Mouse (Mus musculus) T-helper 1 cell (primary cell): Measurements from ENCODE around the gene Olfr420.

Source experiments
- in situ Hi-C: fragments of 300-600 bp; cut with MboI, MseI; formaldehyde crosslinking; loops from one replicate; pipeline ENCODE4 v1.15.1; 2025; ENCODE audit warnings: high pct_unique_total_duplicates

The Olfr420 gene

GRCm38 (mm10) chr1:174155333-174155732, at the start of gene Olfr420:
Gene Olfr420 (plus strand): TSS chr1:174155633.
- in situ Hi-C loops: no loop called here

DNA sequence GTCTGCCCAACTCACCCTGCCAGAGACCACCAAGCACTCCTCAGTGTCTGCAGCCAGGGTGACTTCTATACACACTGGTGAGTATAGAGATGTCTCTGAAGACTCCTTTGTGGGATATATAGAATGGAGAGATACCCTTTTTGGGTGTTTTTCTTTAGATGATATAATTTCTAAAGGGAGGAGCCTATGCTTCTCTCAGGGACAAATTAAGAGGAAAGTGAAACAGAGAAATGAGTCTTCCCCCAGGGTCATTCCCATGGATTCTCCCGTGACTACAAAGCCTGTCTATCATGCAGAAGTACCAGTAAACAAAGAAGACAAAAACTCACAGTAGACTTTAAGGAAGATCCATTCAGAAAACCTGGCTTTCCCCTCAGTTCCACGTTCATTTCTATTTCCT, 34.4 kb upstream of the Olfr420 start, which contains the start of gene Olfr231:
TSS of gene Olfr231 (minus strand) at position 101 of the 400 bp plus-strand sequence.
- in situ Hi-C loops: no loop called here

GRCm38 (mm10) chr1:174131217-174131616, 24.2 kb upstream of the Olfr420 start, which contains the start of gene Olfr424:
Gene Olfr424 (plus strand): TSS chr1:174131517.
- in situ Hi-C loops: no loop called here

DNA sequence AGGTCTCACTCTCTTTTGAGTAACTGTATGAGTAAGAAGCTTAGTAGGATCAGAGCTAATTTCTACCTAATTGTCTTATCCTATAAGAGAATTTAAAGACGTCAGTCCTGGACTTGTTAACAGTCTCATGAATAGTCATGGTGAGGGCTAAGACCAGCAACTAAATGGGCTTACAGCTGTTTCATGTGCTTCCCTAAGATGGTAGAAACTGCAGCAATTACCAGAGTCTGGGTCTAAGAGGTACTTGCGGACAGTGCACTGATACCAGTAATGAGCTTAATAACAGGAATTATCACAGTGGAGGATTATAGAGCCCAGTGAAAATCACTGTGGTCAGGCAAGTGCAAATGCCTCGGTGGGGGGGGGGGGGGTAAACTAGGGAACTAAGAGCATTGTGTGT, 23.4 kb upstream of the Olfr420 start:
- in situ Hi-C loops: no loop called here

GRCm38 (mm10) chr1:174141384-174141783, 14.0 kb upstream of the Olfr420 start:
- in situ Hi-C loops: no loop called here

GRCm38 (mm10) chr1:174146696-174147095, 8.7 kb upstream of the Olfr420 start:
- in situ Hi-C loops: no loop called here

DNA sequence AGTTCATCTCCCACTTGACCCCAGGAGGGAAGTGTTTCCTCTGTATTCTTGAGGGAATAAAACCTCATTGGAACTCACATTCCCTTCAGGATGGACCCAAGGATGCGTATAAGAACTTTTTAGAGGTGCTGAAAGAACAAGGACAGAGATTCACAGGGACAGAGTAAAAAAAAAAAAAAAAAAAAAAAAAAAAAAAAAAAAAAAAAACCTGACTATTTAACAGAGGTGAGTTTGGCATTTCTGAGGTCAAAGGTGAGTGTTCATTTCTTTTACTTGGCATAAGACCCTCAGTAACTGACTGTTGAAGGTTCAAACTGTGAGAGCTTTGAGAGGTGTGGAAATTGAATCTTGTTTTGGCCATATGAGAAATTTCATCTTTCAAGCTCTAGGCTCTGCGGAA, 6.1 kb upstream of the Olfr420 start:
- in situ Hi-C loops: no loop called here

GRCm38 (mm10) chr1:174157622-174158021, 2.2 kb downstream of the Olfr420 start:
- in situ Hi-C loops: no loop called here

- in situ Hi-C loops: no loop called here
These were observed 3.1 kb downstream of the Olfr420 start for GRCm38 (mm10) chr1:174158512-174158911.

GRCm38 (mm10) chr1:174159095-174159494, 3.7 kb downstream of the Olfr420 start:
- in situ Hi-C loops: no loop called here

GRCm38 (mm10) chr1:174169024-174169423, 13.6 kb downstream of the Olfr420 start:
- in situ Hi-C loops: no loop called here

DNA sequence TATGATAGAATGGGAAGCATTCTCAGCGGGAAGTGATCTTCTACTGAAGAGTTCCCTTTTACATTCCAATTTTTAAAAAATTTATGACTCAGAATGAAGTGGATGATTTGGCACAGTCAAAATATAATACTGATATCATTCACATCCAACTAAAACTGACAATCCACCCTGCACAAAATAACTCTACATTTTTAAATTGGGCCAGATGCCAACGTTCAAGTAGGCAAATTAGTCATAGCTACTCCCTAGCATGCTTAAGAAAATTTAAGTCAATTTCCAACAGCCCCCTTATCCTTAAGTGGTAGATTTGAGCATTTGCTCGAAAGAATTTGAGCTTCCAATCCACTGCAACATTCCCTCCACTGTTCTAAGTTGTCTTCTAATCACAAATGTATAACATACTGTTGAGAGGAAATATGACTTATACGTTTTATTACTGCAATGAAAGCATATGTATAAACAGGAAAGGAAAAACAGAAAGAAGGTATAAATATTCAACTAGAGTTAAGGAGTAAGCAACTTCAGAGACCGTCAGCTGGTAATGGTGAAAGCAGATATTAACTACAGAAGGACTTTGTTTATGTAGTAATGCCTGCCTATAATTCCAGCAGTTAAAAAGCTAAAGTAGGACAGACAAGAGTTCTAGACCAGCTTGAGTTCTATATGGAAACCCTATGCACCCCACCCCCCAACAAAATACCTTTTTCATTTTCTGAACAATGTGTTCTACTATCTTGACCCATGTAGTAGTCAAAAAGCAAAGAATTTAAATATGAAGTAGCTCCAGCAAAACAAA, 15.5 kb downstream of the Olfr420 start:
- in situ Hi-C loops: no loop called here

DNA sequence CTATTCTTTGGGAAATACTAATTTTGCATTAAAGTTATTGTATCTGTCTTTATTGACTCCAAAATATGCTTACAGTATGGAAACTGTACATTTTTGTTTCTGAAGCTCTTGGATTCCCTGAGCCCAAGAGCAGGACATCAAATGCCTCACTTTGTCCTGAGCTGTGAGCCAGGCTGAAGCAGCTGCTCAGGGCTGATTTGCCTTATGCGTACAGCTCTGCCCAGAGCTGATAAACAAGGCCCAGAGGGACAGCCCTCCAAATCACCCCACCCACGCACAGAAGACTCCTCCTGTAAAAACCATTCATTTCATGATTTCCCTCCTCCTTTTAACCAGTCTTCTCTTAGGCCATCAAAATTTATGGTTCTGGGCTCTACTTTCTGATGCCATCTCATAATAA, 16.1 kb downstream of the Olfr420 start:
- in situ Hi-C loops: no loop called here

GRCm38 (mm10) chr1:174172605-174173004, 17.2 kb downstream of the Olfr420 start, which contains the start of gene Spta1:
Gene Spta1 (plus strand): TSS chr1:174172776.
- in situ Hi-C loops: no loop called here

GRCm38 (mm10) chr1:174204699-174205098, 49.3 kb downstream of the Olfr420 start:
- in situ Hi-C loops: no loop called here
